Mouse (Mus musculus): ENCODE results near the gene 5730522E02Rik. TPM values are rescaled to one million over a fixed set of nuclear protein-coding genes. Genes with fewer than 3 reads are reported as not detected.
"Not testable (repeated sequence)": the region's sequence is repeated elsewhere in the genome, so short reads cannot be mapped to it uniquely, and the experiment has no call there.

5730522E02Rik gene
- polyA plus RNA-seq (2014; fragmentation: Nextera tagmentation; extraction: Ambion mirVana), result 6.1 and 7.3 TPM in 2 replicates

DNA sequence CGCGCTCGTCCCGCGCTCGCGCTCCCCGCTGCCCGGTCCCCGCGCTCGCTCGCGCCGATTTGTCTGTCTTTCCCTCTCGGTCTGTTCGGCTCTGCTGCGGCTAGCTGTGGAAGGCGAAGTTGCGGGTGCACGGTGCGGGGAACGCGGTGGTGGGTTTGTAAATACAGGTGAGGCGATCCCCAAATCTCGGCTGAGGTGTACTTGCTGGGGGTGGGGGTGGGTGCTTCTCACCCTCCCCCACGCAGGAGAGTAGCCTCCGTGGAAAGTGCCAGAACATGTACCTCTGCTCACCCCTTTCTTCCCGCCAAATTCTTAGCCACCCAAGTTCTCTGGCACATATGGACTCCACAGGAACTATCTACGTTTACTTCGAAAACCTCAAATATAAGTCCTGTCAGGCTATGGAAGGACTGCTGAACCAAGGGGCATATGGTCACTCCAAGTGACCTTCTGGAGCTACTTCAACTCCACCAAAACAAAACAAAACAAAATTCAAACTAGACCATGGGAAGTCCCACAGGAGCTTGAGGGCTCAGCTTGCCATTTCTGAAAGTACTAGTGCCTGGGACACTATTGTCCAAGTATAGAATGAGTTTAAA, at the start of gene 5730522E02Rik:
TSS of gene 5730522E02Rik (minus strand) at position 182 of the 599 bp plus-strand sequence.
- Histone ChIP-seq H3K4me2 (ENCODE audit: low read depth, low read length, severe bottlenecking) (peak within 1 kb of the TSS; percentile 84), H3K4me3 (ENCODE audit: low read depth, low read length) (peak within 1 kb of the TSS; percentile 64), H3K27me3 (ENCODE audit: control insufficient read depth, insufficient read depth, low read length) (no peaks in the 10 kb centered on the region), H3K36me3 (ENCODE audit: control insufficient read depth, insufficient read depth, low read length) (no peaks in the 10 kb centered on the region), H3K27ac (ENCODE audit: low read depth, low read length) (peak within 1 kb of the TSS; percentile 81), H3K9ac (ENCODE audit: low read length) (peak within 1 kb of the TSS; percentile 97), H3K4me1 (replicated peaks; ENCODE audit: control insufficient read depth, insufficient read depth, low read length) (0 out of 2 replicates have a peak, but pooled peaks cover 2% of the 10 kb centered on the region), H3K9me3 (ENCODE audit: control insufficient read depth, low read length) (no peaks in the 10 kb centered on the region)
- ATAC-seq (replicated peaks; ENCODE audit: low FRiP score) (no peak; the same call in none of the 2 replicates), DNase-seq (ENCODE audit: low spot score) (no peak)
- WGBS, result 3% methylated on average over 31 of the region's 31 CpGs

DNA sequence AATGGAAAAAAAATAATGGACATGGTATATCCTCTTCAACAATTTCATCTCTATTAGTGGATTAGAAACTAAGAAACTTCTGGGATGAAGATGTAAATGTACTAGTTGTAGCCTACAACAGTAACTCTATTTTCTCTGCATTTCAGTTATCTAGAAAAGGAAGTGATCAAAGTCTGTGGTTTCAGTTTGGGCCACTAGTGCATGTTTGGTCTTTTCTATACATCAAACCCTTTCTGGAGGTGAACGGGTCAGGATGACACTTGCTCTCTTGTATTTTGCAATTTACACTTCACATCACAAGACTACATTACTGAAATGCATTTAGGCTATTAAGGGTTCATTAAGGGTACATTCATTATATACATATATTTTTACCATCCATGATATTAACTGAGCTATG, 26.0 kb upstream of the 5730522E02Rik start:
- DNase-seq (ENCODE audit: low spot score) (no peak), ATAC-seq (replicated peaks; ENCODE audit: low FRiP score) (no peak)
- Histone ChIP-seq H3K4me3 (ENCODE audit: low read depth, low read length) (no peak overlapping the region), H3K4me2 (ENCODE audit: low read depth, low read length, severe bottlenecking) (no peak overlapping the region), H3K9me3 (ENCODE audit: control insufficient read depth, low read length) (no peaks in the 10 kb centered on the region), H3K9ac (ENCODE audit: low read length) (no peak overlapping the region), H3K36me3 (ENCODE audit: control insufficient read depth, insufficient read depth, low read length) (no peaks in the 10 kb centered on the region), H3K4me1 (replicated peaks; ENCODE audit: control insufficient read depth, insufficient read depth, low read length) (no peaks in the 10 kb centered on the region), H3K27ac (ENCODE audit: low read depth, low read length) (no peak overlapping the region), H3K27me3 (ENCODE audit: control insufficient read depth, insufficient read depth, low read length) (no peaks in the 10 kb centered on the region)
- WGBS, result 97% methylated on average over 1 of the region's 1 CpGs

DNA sequence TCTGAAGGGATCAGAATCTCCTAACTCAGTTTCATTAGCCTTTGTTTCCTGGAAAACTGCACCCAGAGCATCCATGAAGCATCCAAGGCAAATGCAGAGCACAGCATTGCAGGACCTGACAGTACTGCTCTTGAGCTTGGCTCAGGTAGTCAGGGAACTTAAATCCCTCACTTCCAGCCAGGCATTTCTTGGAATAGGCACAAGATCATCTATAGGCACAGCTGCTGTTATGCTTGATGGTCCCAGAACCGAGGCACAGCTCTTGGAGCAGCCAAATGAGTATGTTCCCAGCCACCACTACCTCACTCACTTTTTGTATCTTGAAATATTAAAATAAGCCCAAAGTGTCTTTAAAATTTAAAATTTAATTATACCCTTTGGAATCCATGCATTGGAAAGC, 19.3 kb upstream of the 5730522E02Rik start:
- H3K27me3 ChIP-seq (ENCODE audit: control insufficient read depth, insufficient read depth, low read length), result no peaks in the 10 kb centered on the region
- DNase-seq (ENCODE audit: low spot score) (no peak), ATAC-seq (replicated peaks; ENCODE audit: low FRiP score) (no peak)
- WGBS, result 72% methylated on average over 1 of the region's 1 CpGs
- no peak overlapping the region for H3K4me3 ChIP-seq (ENCODE audit: low read depth, low read length)
- H3K4me2 ChIP-seq (ENCODE audit: low read depth, low read length, severe bottlenecking), result no peak overlapping the region
- H3K36me3 ChIP-seq (ENCODE audit: control insufficient read depth, insufficient read depth, low read length), result no peaks in the 10 kb centered on the region
- no peak overlapping the region for H3K27ac ChIP-seq (ENCODE audit: low read depth, low read length)
- H3K9me3 ChIP-seq (ENCODE audit: control insufficient read depth, low read length), result no peaks in the 10 kb centered on the region
- no peaks in the 10 kb centered on the region for H3K4me1 ChIP-seq (replicated peaks; ENCODE audit: control insufficient read depth, insufficient read depth, low read length)
- H3K9ac ChIP-seq (ENCODE audit: low read length), result no peak overlapping the region

DNA sequence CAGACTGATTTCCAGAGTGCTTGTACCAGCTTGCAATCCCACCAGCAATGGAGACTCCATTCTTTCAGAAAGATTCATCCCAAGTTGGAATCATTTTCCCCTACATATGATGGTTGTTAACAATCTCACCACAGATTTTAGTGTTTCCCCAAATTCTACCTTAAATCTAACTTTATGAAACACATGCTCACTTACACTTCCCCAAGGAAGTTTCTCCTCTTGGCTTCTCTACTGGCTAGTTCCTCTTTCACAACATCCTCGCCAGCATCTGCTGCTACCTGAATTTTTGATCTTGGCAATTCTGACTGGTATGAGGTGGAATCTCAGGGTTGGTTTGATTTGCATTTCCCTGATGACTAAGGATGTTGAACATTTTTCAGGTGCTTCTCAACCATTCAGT, 3.1 kb upstream of the 5730522E02Rik start:
- not testable (repeated sequence) for DNase-seq (ENCODE audit: low spot score)
- WGBS, result 95% methylated on average over 1 of the region's 1 CpGs

DNA sequence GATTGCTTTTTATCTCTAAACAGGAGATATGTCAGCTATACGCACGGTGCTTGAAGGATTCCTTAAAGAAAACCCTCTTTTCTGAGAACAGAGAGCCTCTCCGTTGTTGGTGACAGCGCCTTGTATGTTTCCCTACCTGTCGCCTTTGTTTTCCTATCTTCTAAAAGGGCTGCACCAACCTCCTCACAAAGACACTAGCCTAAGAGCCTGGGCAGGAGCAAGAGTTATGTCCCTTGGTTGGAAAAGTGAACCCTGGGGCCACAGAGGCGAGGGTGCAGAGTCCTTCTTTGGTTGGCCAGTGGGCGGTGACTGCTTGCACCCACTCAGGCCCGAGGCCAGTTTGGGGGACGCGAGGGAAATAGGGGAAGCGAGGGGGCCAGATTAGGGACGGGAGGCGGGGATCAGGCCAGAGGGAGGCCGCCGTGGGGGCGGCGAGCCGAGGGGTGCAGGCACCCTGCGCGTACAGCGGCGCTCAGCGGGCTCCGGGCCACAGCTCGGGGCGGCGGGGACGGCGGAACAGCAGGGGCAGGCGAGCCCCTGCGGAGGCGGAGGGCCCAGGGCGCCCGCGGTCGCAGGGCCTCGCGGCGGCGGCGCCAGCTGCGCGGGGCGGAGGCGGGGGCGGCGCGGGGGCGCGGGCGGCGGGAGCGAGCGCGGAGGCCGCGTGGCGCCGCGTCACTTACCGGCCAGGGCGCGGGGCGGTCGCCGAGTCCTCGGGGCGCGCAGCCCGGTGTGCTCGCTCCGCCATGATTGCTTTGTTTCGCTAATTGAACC, 567 bp downstream of the 5730522E02Rik start:
- no peaks in the 10 kb centered on the region for H3K27me3 ChIP-seq (ENCODE audit: control insufficient read depth, insufficient read depth, low read length)
- H3K9me3 ChIP-seq (ENCODE audit: control insufficient read depth, low read length), result no peaks in the 10 kb centered on the region
- H3K4me3 ChIP-seq (ENCODE audit: low read depth, low read length), result peak overlapping the region; percentile 64
- DNase-seq (ENCODE audit: low spot score) (peak; percentile 85), ATAC-seq (replicated peaks; ENCODE audit: low FRiP score) (peak; percentile 90)
- no peaks in the 10 kb centered on the region for H3K36me3 ChIP-seq (ENCODE audit: control insufficient read depth, insufficient read depth, low read length)
- peak overlapping the region; percentile 81 for H3K27ac ChIP-seq (ENCODE audit: low read depth, low read length)
- H3K9ac ChIP-seq (ENCODE audit: low read length), result peak overlapping the region; percentile 97
- peak overlapping the region; percentile 84 for H3K4me2 ChIP-seq (ENCODE audit: low read depth, low read length, severe bottlenecking)
- 0 out of 2 replicates have a peak, but pooled peaks cover 2% of the 10 kb centered on the region for H3K4me1 ChIP-seq (replicated peaks; ENCODE audit: control insufficient read depth, insufficient read depth, low read length)
- WGBS, result under 1% methylated on average over 36 of the region's 73 CpGs

More for the DNA sequence above, 3.1 kb upstream of the 5730522E02Rik start:
- H3K9ac ChIP-seq (ENCODE audit: low read length); ATAC-seq (replicated peaks; ENCODE audit: low FRiP score); H3K27me3 ChIP-seq (ENCODE audit: control insufficient read depth, insufficient read depth, low read length); H3K4me1 ChIP-seq (replicated peaks; ENCODE audit: control insufficient read depth, insufficient read depth, low read length); H3K36me3 ChIP-seq (ENCODE audit: control insufficient read depth, insufficient read depth, low read length); H3K4me2 ChIP-seq (ENCODE audit: low read depth, low read length, severe bottlenecking); H3K27ac ChIP-seq (ENCODE audit: low read depth, low read length); H3K9me3 ChIP-seq (ENCODE audit: control insufficient read depth, low read length); H3K4me3 ChIP-seq (ENCODE audit: low read depth, low read length): not testable (repeated sequence)

DNA sequence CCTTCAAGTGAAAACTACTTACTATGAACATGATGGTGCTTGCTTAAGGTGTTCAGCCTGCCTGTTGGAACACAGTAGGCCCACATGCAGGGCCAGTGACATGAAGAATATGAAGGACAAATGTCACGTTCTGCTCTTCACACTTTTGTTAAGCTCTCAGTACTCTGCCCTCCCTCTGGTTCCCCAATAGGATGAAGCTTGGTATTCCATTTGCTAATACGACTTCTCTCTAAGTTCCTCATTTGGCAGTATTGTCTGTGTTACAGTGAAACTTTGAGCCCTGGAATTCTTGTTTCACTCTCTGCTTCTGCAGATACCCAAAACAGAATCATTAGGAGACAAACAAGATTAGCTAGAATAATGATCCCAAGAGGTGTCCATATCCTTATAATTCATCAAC, 7.1 kb downstream of the 5730522E02Rik start:
- no peak for ATAC-seq (replicated peaks; ENCODE audit: low FRiP score)
- 80% methylated on average over 2 of the region's 2 CpGs for WGBS

DNA sequence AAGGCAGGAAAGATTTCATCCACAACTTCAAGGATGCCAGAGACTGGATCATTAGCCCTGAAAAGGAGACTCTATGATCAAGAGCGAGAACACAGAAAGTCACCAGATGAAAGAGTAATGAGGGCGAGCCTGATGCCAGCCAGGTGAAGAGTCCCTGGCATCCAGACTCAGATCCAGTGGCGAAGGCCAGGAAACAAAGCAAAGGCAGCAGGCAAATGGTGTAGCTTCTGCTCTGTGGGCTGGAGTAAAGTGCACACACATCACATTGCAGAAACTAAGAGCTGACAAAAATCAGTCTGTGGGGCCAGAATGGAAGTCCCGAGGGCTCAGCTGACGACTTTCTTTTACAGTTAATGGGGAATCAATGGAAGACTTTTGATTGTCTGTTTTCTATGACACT, 7.7 kb downstream of the 5730522E02Rik start:
- Histone ChIP-seq H3K4me3 (ENCODE audit: low read depth, low read length) (no peak overlapping the region), H3K9ac (ENCODE audit: low read length) (no peak overlapping the region), H3K36me3 (ENCODE audit: control insufficient read depth, insufficient read depth, low read length) (no peaks in the 10 kb centered on the region), H3K9me3 (ENCODE audit: control insufficient read depth, low read length) (no peaks in the 10 kb centered on the region), H3K27me3 (ENCODE audit: control insufficient read depth, insufficient read depth, low read length) (no peaks in the 10 kb centered on the region), H3K4me1 (replicated peaks; ENCODE audit: control insufficient read depth, insufficient read depth, low read length) (no peaks in the 10 kb centered on the region), H3K4me2 (ENCODE audit: low read depth, low read length, severe bottlenecking) (no peak overlapping the region), H3K27ac (ENCODE audit: low read depth, low read length) (no peak overlapping the region)
- ATAC-seq (replicated peaks; ENCODE audit: low FRiP score) (no peak), DNase-seq (ENCODE audit: low spot score) (no peak)
- 82% methylated on average over 5 of the region's 5 CpGs for WGBS

More for the DNA sequence above, 7.1 kb downstream of the 5730522E02Rik start:
- H3K4me2 ChIP-seq (ENCODE audit: low read depth, low read length, severe bottlenecking), result no peak overlapping the region
- H3K36me3 ChIP-seq (ENCODE audit: control insufficient read depth, insufficient read depth, low read length), result no peaks in the 10 kb centered on the region
- no peak for DNase-seq (ENCODE audit: low spot score)
- no peak overlapping the region for H3K27ac ChIP-seq (ENCODE audit: low read depth, low read length)
- H3K9ac ChIP-seq (ENCODE audit: low read length), result no peak overlapping the region
- H3K9me3 ChIP-seq (ENCODE audit: control insufficient read depth, low read length), result no peaks in the 10 kb centered on the region
- H3K4me3 ChIP-seq (ENCODE audit: low read depth, low read length), result no peak overlapping the region
- H3K27me3 ChIP-seq (ENCODE audit: control insufficient read depth, insufficient read depth, low read length), result no peaks in the 10 kb centered on the region
- no peaks in the 10 kb centered on the region for H3K4me1 ChIP-seq (replicated peaks; ENCODE audit: control insufficient read depth, insufficient read depth, low read length)

DNA sequence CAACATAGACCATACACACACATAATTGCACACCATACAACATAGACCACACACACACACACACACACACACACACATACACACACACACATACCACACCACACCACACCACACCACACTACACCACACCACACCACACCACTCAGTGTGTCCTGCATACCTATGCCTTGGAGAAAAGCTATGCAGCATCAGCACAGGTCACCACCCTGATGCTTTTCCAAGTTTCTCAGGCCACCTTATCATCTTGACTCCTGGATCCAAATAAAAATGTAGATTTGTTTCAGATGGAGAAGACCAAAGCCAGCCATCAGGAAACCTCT, 8.8 kb downstream of the 5730522E02Rik start:
- Histone ChIP-seq H3K27ac (ENCODE audit: low read depth, low read length) (no peak overlapping the region), H3K27me3 (ENCODE audit: control insufficient read depth, insufficient read depth, low read length) (no peaks in the 10 kb centered on the region), H3K9me3 (ENCODE audit: control insufficient read depth, low read length) (no peaks in the 10 kb centered on the region), H3K4me3 (ENCODE audit: low read depth, low read length) (no peak overlapping the region), H3K36me3 (ENCODE audit: control insufficient read depth, insufficient read depth, low read length) (no peaks in the 10 kb centered on the region), H3K4me2 (ENCODE audit: low read depth, low read length, severe bottlenecking) (no peak overlapping the region), H3K9ac (ENCODE audit: low read length) (no peak overlapping the region), H3K4me1 (replicated peaks; ENCODE audit: control insufficient read depth, insufficient read depth, low read length) (no peaks in the 10 kb centered on the region)
- no peak for DNase-seq (ENCODE audit: low spot score)
- 0 out of 2 replicates have a peak, but pooled peaks have one; percentile 25 for ATAC-seq (replicated peaks; ENCODE audit: low FRiP score)

Measured in forebrain, embryonic 11.5 days (tissue).